Mouse (Mus musculus) kidney, postnatal 0 days (tissue): ENCODE data around the gene C1qtnf7. TPM values are rescaled to one million over a fixed set of nuclear protein-coding genes. Genes with fewer than 3 reads are reported as not detected.

ENCODE experiments used
- ATAC-seq: fragments of 200-750 bp; cut with Nextera tagmentation; replicated peaks from 2 replicates; pipeline ENCODE4 v1.8.0; 2017; ENCODE audit warnings: low read depth, moderate number of reproducible peaks, moderate TSS enrichment, moderate library complexity; ENCODE audit not compliant: low FRiP score
- DNase-seq: peaks from one replicate; pipeline ENCODE4 v3.0.0-alpha.2; 2016; ENCODE audit warnings: low spot score
- H3K27ac ChIP-seq: fragments of 300-500 bp; sonication (generic); 2 replicates; pipeline ENCODE4 v1.5.1; 2014; ENCODE audit warnings: mild to moderate bottlenecking
- H3K27me3 ChIP-seq: fragments of 300-500 bp; sonication (generic); 2 replicates; pipeline ENCODE4 v1.6.1; 2014; ENCODE audit warnings: low read length, mixed read lengths; ENCODE audit not compliant: insufficient read depth
- H3K36me3 ChIP-seq: fragments of 300-500 bp; sonication (generic); 2 replicates; pipeline ENCODE4 v1.6.1; 2014; ENCODE audit warnings: low read length, mixed read lengths; ENCODE audit not compliant: insufficient read depth
- H3K4me1 ChIP-seq: fragments of 300-500 bp; sonication (generic); replicated peaks from 2 replicates; pipeline ENCODE4 v1.6.1; 2014; ENCODE audit warnings: antibody characterized with exemption, low read length, mixed read lengths; ENCODE audit not compliant: insufficient read depth
- H3K4me2 ChIP-seq: fragments of 300-500 bp; sonication (generic); 2 replicates; pipeline ENCODE4 v1.6.1; 2014; ENCODE audit warnings: mild to moderate bottlenecking, low read length, moderate library complexity, mixed read lengths
- H3K4me3 ChIP-seq: fragments of 300-500 bp; sonication (generic); replicated peaks from 2 replicates; pipeline ENCODE4 v1.5.1; 2014; ENCODE audit warnings: low read depth, low read length
- H3K9ac ChIP-seq: fragments of 300-500 bp; sonication (generic); 2 replicates; pipeline ENCODE4 v1.6.1; 2014; ENCODE audit warnings: low read depth, low read length
- H3K9me3 ChIP-seq: fragments of 300-500 bp; sonication (generic); replicated peaks from 2 replicates; pipeline ENCODE4 v1.6.1; 2016; ENCODE audit warnings: low read length, inconsistent platforms, mixed read lengths
- CTCF ChIP-seq: IDR thresholded peaks from 2 replicates; pipeline ENCODE4 v1.5.1; 2016; ENCODE audit warnings: antibody characterized with exemption, low read depth, mild to moderate bottlenecking, moderate library complexity
- WGBS: fragments of 180-500 bp; shearing (Covaris S2); extraction: QIAGEN DNeasy Blood & Tissue Kit; methylation state at CpG from one replicate; pipeline ENCODE4 v1.1.7; 2014; 5-methylcytosine and 5-hydroxymethylcytosine counted together
- polyA plus RNA-seq: library from polyadenylated mRNA; unstranded; fragments of >200 nt; fragmentation: Nextera tagmentation; extraction: Ambion mirVana; gene quantifications from 2 replicates; pipeline ENCODE4 v1.2.1, GENCODE M21; 2015

C1qtnf7 gene
- polyA plus RNA-seq, 1 experiment from 2014 or later: 15.6 TPM

DNA sequence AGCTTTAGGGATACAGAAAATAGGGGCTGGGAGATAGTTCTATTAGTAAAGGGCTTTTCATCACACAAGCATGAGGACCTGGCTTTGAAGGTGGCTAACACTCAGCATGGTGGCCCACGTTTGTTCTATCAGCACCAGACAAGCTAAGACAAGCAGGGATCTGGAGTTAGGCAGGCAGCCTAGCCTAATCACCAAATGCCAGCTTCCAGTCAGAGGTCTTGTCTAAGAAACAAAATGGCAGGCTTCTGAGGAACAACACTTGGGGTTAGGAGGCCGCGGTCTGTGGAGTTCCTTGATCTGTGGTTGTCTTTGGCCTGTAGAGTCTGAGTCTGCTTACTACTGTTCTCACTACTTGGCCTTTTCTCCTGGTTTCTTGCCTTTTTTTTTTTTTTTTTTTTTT, 146.2 kb downstream of the C1qtnf7 start:
- no peak for TF ChIP-seq CTCF
- no peak for ATAC-seq
- Histone ChIP-seq H3K36me3 (0 out of 2 replicates have a peak, but pooled peaks cover under 1% of the 10 kb centered on the region), H3K9ac (no peak overlapping the region; the same call in 1 of the 2 replicates), H3K4me1 (peaks cover 8% of the 10 kb centered on the region; the same call in 1 of the 2 replicates), H3K27ac (peak overlapping the region; percentile 93), H3K4me2 (peak overlapping the region; percentile 70; the same call in 1 of the 2 replicates), H3K4me3 (no peak overlapping the region), H3K27me3 (no peaks in the 10 kb centered on the region), H3K9me3 (no peaks in the 10 kb centered on the region)
- WGBS: 97% methylated on average over 3 of the region's 3 CpGs
- DNase-seq: no peak

- peak within 1 kb of the TSS; percentile 93 for H3K27ac ChIP-seq
- WGBS: 3% methylated on average over 19 of the region's 19 CpGs
- H3K4me2 ChIP-seq: peak within 1 kb of the TSS; percentile 70
- H3K4me1 ChIP-seq: peaks cover 8% of the 10 kb centered on the region; the same call in 1 of the 2 replicates
- DNase-seq: peak; percentile 94
- H3K36me3 ChIP-seq: 0 out of 2 replicates have a peak, but pooled peaks cover 4% of the 10 kb centered on the region
- H3K4me3 ChIP-seq: peak within 1 kb of the TSS; percentile 59
- peak within 1 kb of the TSS; percentile 68 for H3K9ac ChIP-seq
- peak; percentile 53 for ATAC-seq
- no peaks in the 10 kb centered on the region for H3K9me3 ChIP-seq
- TF ChIP-seq CTCF: peak; percentile 37; the same call in 1 of the 2 replicates
- H3K27me3 ChIP-seq: no peaks in the 10 kb centered on the region
Observed at GRCm38 (mm10) chr5:43661997-43662961, 146.9 kb downstream of the C1qtnf7 start, which contains the start of gene Cc2d2a. Gene Cc2d2a, plus strand, starts transcription at chr5:43662346.

DNA sequence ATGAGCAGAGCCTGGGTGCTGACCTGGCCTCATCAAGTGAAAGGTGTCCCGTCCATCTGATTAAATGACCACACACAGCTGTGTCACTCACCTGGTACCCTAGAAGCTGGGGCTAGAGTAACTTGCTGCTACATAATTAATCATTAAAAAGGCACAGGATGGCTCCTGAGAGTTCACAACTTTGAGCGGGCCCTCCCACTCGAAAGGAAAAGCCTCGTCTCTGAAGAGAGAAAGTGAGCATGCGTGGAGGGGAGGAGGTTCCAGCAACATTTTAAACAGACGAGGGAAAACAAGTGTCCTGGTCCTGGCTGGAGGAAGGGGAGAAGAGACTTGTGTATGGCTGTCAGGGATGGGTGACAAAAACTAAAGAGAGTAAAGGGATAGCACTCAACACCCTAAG, 148.2 kb downstream of the C1qtnf7 start:
- no peak for TF ChIP-seq CTCF
- Histone ChIP-seq H3K4me2 (peak overlapping the region; percentile 70), H3K27me3 (no peaks in the 10 kb centered on the region), H3K36me3 (peaks cover 6% of the 10 kb centered on the region; the same call in 1 of the 2 replicates), H3K4me1 (peaks cover 8% of the 10 kb centered on the region; the same call in 1 of the 2 replicates), H3K27ac (0 out of 2 replicates have a peak overlapping the region, but pooled peaks have one; percentile 93), H3K4me3 (peak overlapping the region; percentile 59), H3K9ac (0 out of 2 replicates have a peak overlapping the region, but pooled peaks have one; percentile 5), H3K9me3 (no peaks in the 10 kb centered on the region)
- WGBS: 21% methylated on average over 6 of the region's 6 CpGs
- peak; percentile 37 for ATAC-seq
- DNase-seq: peak; percentile 59

DNA sequence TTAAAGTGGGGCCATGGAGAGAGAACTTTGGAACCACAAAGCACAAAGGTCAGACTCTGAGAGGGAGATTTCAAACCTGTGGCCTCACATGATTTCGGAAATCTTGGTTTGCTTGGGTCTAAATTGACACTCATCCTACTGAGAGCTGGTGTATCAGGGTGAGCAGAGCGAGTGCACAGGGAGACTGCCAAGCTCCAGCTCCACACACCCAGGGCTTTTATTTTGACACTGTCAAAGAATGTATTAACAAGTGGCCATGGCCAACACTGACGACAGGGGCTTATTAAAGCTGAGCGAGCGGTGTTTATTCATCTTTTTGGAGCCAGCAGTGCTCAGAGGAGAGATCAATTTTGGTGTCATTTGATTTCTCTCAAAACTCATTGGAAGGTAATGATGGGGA, 149.8 kb downstream of the C1qtnf7 start:
- Histone ChIP-seq H3K4me1 (peaks cover 8% of the 10 kb centered on the region; the same call in 1 of the 2 replicates), H3K9me3 (no peaks in the 10 kb centered on the region), H3K9ac (no peak overlapping the region), H3K36me3 (peaks cover 8% of the 10 kb centered on the region; the same call in 1 of the 2 replicates), H3K27ac (no peak overlapping the region), H3K4me2 (peak overlapping the region; percentile 39), H3K27me3 (no peaks in the 10 kb centered on the region), H3K4me3 (no peak overlapping the region)
- no peak for TF ChIP-seq CTCF
- 30% methylated on average over 5 of the region's 5 CpGs for WGBS
- DNase-seq: peak; percentile 67
- no peak for ATAC-seq

Other genes starting within 250 kb of the C1qtnf7 start
- 10.8 and 13.0 TPM in 2 replicates for gene Cc2d2a, start 146.8 kb downstream of the C1qtnf7 start, polyA plus RNA-seq